Mouse (Mus musculus): Measurements from ENCODE around the gene Asic2. TPM values are rescaled to one million over a fixed set of nuclear protein-coding genes. Genes with fewer than 3 reads are reported as not detected.

The Asic2 gene
- polyA plus RNA-seq, 1 experiment from 2014 or later, result 0.27 TPM

DNA sequence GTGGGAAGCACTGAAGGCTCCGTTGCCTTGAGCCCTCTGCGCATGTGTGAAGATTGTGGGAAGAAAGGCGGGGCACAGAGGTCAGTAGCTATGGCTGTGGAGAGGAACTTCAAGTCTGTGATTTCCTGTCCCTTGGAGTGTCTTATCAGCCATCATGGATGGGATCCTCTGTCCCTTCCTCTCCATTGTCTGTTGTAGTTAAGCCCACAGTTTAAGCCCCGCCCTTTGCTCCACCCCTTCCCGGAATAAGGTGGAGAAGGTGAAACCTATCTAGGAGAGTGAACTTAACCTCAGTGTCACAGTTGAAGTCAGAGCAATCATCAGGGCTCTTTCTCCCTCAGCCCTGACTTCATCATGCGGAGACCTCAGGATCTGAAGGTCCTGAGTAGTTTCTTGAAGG, 347.7 kb downstream of the Asic2 start:
- Histone ChIP-seq H3K4me2 (ENCODE audit: low read depth, low read length) (no peak overlapping the region), H3K36me3 (ENCODE audit: control insufficient read depth, insufficient read depth, low read length) (no peaks in the 10 kb centered on the region), H3K4me1 (ENCODE audit: control insufficient read depth, insufficient read depth, low read length) (no peaks in the 10 kb centered on the region), H3K4me3 (replicated peaks; ENCODE audit: low read length) (no peak overlapping the region), H3K27me3 (ENCODE audit: control insufficient read depth, insufficient read depth, low read length) (no peaks in the 10 kb centered on the region), H3K9me3 (replicated peaks; ENCODE audit: control insufficient read depth, low read length) (no peaks in the 10 kb centered on the region), H3K9ac (ENCODE audit: low read length) (no peak overlapping the region), H3K27ac (ENCODE audit: low read length) (no peak overlapping the region)
- 65% methylated on average over 6 of the region's 6 CpGs for WGBS
- ATAC-seq (ENCODE audit: insufficient read depth, low FRiP score), result no peak

DNA sequence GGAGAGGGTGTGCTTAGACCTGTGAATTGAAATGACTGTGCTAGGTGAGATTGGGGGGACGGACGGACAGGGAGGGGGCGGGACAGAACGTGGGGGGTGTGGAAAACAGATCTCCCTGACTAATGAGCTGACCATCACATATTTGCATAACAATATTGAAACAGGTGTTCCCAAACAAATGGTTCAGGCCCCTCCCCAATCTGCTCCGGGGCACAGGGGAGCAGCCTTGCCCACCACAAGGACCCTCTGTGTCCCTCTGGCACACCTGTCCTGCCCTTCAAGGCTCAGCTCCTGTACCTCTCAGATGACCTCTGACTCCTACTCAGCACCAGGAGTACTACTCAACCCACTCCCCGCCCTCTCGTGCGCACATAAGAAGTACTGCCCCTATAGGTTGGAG, 351.8 kb downstream of the Asic2 start:
- H3K27me3 ChIP-seq (ENCODE audit: control insufficient read depth, insufficient read depth, low read length), result peaks cover 4% of the 10 kb centered on the region; the same call in 1 of the 2 replicates
- no peak for ATAC-seq (ENCODE audit: insufficient read depth, low FRiP score)
- no peaks in the 10 kb centered on the region for H3K36me3 ChIP-seq (ENCODE audit: control insufficient read depth, insufficient read depth, low read length)
- H3K4me1 ChIP-seq (ENCODE audit: control insufficient read depth, insufficient read depth, low read length), result peaks cover 3% of the 10 kb centered on the region; the same call in 1 of the 2 replicates
- H3K9ac ChIP-seq (ENCODE audit: low read length), result no peak overlapping the region
- no peak overlapping the region for H3K4me3 ChIP-seq (replicated peaks; ENCODE audit: low read length)
- no peaks in the 10 kb centered on the region for H3K9me3 ChIP-seq (replicated peaks; ENCODE audit: control insufficient read depth, low read length)
- H3K27ac ChIP-seq (ENCODE audit: low read length), result no peak overlapping the region
- H3K4me2 ChIP-seq (ENCODE audit: low read depth, low read length), result no peak overlapping the region
- whole genome bisulfite sequencing, result 80% methylated on average over 8 of the region's 8 CpGs

DNA sequence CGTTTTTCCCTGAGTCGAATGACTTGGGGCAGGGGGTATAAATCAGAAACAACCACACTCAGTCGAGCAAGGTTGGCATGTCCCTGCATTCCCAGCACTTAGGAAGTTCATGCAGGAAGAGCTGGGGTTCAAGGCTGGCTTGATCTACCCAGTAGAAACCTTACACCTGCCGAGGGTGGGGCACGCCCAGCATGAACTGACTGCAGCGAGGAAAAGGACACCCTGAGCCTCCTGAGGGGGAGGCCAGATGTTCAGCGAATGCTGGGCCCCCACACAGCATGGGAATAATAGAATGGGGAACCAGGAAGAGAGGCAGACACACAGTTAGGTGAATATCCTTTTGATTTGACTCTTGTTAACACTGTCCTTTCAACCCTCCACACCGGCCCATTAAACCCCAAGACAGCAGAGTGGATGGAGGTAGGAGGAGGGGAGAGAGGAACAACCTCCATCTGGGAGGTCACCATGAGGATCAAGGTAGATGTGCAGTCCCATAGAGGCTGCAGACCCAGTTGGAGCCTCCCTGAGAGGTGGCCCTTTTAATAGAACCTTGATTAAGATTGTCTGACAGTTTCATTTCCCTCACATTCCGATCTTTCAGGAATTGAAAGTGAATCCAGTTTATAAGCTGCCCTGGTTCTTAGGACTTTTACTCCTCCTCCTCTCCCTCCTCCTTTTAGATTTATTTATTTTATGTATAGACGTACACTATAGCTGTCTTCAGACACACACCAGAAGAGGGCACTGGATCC, 354.2 kb downstream of the Asic2 start:
- Histone ChIP-seq H3K4me3 (replicated peaks; ENCODE audit: low read length) (peak overlapping the region; percentile 32), H3K4me2 (ENCODE audit: low read depth, low read length) (peak overlapping the region; percentile 59), H3K27ac (ENCODE audit: low read length) (no peak overlapping the region), H3K27me3 (ENCODE audit: control insufficient read depth, insufficient read depth, low read length) (peaks cover 4% of the 10 kb centered on the region; the same call in 1 of the 2 replicates), H3K9ac (ENCODE audit: low read length) (0 out of 2 replicates have a peak overlapping the region, but pooled peaks have one; percentile 26), H3K4me1 (ENCODE audit: control insufficient read depth, insufficient read depth, low read length) (peaks cover 3% of the 10 kb centered on the region; the same call in 1 of the 2 replicates), H3K9me3 (replicated peaks; ENCODE audit: control insufficient read depth, low read length) (no peaks in the 10 kb centered on the region), H3K36me3 (ENCODE audit: control insufficient read depth, insufficient read depth, low read length) (no peaks in the 10 kb centered on the region)
- no peak for ATAC-seq (ENCODE audit: insufficient read depth, low FRiP score)
- 21% methylated on average over 10 of the region's 10 CpGs for WGBS

GRCm38 (mm10) chr11:81612798-81613540, 355.3 kb downstream of the Asic2 start:
- Histone ChIP-seq H3K27ac (ENCODE audit: low read length) (no peak overlapping the region), H3K4me2 (ENCODE audit: low read depth, low read length) (peak overlapping the region; percentile 59), H3K27me3 (ENCODE audit: control insufficient read depth, insufficient read depth, low read length) (peaks cover 4% of the 10 kb centered on the region; the same call in 1 of the 2 replicates), H3K9me3 (replicated peaks; ENCODE audit: control insufficient read depth, low read length) (no peaks in the 10 kb centered on the region), H3K4me3 (replicated peaks; ENCODE audit: low read length) (peak overlapping the region; percentile 41), H3K36me3 (ENCODE audit: control insufficient read depth, insufficient read depth, low read length) (no peaks in the 10 kb centered on the region), H3K9ac (ENCODE audit: low read length) (peak overlapping the region; percentile 54; the same call in 1 of the 2 replicates), H3K4me1 (ENCODE audit: control insufficient read depth, insufficient read depth, low read length) (peaks cover 3% of the 10 kb centered on the region; the same call in 1 of the 2 replicates)
- ATAC-seq (ENCODE audit: insufficient read depth, low FRiP score), result no peak
- 4% methylated on average over 17 of the region's 17 CpGs for WGBS

DNA sequence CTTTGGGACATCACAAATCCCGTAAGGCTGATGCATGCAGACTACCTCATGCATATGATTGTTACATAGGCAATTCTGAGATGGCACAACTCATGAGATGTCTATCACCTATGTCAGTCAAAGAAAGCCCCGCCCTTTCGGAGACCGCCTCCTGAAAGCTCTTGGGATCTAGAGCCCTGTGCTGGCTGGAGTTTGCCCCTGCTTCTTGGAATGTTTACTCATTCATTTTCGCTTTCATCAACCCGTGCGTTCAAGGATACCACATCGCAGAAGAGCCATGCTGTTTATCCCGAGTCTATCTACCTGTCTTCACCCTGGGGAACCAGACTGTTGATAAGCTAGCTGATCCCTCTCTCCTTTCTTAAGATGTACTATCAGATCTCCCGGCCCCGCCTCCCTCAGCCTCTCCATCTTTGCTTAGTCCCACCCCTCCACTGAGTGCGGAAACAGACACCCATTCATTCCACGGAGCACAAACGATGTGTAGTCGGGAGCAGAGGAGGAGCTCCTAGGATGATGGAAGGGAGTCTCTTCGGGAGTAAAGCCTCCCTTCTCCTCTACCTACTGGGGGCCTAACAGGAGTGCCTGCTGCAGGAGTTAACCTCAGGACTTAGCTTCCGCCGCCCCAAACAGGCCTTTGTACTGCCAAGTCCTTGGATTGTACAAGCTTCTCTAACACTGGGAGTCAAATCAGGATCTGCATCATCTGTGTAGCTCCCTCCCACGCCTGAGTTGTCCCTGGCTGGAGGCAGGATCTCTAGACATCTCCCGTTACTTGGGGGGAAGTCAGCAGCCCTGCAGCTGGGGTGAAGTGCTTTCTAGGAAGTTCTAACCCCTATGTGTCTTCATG, 356.1 kb downstream of the Asic2 start:
- 10% methylated on average over 20 of the region's 20 CpGs for WGBS
- Histone ChIP-seq H3K27me3 (ENCODE audit: control insufficient read depth, insufficient read depth, low read length) (peaks cover 4% of the 10 kb centered on the region; the same call in 1 of the 2 replicates), H3K27ac (ENCODE audit: low read length) (no peak overlapping the region), H3K4me3 (replicated peaks; ENCODE audit: low read length) (peak overlapping the region; percentile 41), H3K36me3 (ENCODE audit: control insufficient read depth, insufficient read depth, low read length) (no peaks in the 10 kb centered on the region), H3K4me2 (ENCODE audit: low read depth, low read length) (peak overlapping the region; percentile 56), H3K9ac (ENCODE audit: low read length) (peak overlapping the region; percentile 54; the same call in 1 of the 2 replicates), H3K4me1 (ENCODE audit: control insufficient read depth, insufficient read depth, low read length) (peaks cover 3% of the 10 kb centered on the region; the same call in 1 of the 2 replicates), H3K9me3 (replicated peaks; ENCODE audit: control insufficient read depth, low read length) (no peaks in the 10 kb centered on the region)
- ATAC-seq (ENCODE audit: insufficient read depth, low FRiP score), result peak; percentile 40

- no peak for ATAC-seq (ENCODE audit: insufficient read depth, low FRiP score)
- no peak overlapping the region for H3K4me3 ChIP-seq (replicated peaks; ENCODE audit: low read length)
- WGBS, result 61% methylated on average over 5 of the region's 5 CpGs
- peaks cover 3% of the 10 kb centered on the region; the same call in 1 of the 2 replicates for H3K4me1 ChIP-seq (ENCODE audit: control insufficient read depth, insufficient read depth, low read length)
- H3K9ac ChIP-seq (ENCODE audit: low read length), result no peak overlapping the region
- H3K36me3 ChIP-seq (ENCODE audit: control insufficient read depth, insufficient read depth, low read length), result no peaks in the 10 kb centered on the region
- no peak overlapping the region for H3K27ac ChIP-seq (ENCODE audit: low read length)
- H3K4me2 ChIP-seq (ENCODE audit: low read depth, low read length), result no peak overlapping the region
- H3K27me3 ChIP-seq (ENCODE audit: control insufficient read depth, insufficient read depth, low read length), result peaks cover 4% of the 10 kb centered on the region; the same call in 1 of the 2 replicates
- no peaks in the 10 kb centered on the region for H3K9me3 ChIP-seq (replicated peaks; ENCODE audit: control insufficient read depth, low read length)
These were observed 357.8 kb downstream of the Asic2 start for GRCm38 (mm10) chr11:81610506-81610905.

DNA sequence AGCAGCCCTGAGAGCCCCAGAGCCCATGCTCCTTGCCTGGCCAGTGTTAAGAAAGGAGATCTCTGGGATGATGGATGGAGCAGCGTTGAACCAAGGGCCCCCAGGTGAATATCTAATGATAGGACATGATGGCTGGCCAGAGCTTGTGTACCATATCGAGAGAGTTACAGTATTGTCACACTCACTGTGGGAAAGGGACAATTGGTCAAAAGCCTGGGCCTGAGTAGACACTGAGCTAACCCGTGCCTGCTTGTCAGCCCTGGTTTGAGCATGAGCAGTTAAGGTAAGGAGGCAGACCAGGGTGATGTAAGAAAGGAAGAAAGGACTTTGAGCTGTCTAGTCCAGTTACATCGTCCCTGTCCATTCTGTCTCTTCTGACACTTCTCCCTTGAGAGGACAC, 365.3 kb downstream of the Asic2 start:
- ATAC-seq (ENCODE audit: insufficient read depth, low FRiP score), result no peak
- no peak overlapping the region for H3K4me2 ChIP-seq (ENCODE audit: low read depth, low read length)
- H3K27me3 ChIP-seq (ENCODE audit: control insufficient read depth, insufficient read depth, low read length), result no peaks in the 10 kb centered on the region
- no peaks in the 10 kb centered on the region for H3K4me1 ChIP-seq (ENCODE audit: control insufficient read depth, insufficient read depth, low read length)
- WGBS, result 45% methylated on average over 4 of the region's 4 CpGs
- H3K9ac ChIP-seq (ENCODE audit: low read length), result no peak overlapping the region
- H3K36me3 ChIP-seq (ENCODE audit: control insufficient read depth, insufficient read depth, low read length), result no peaks in the 10 kb centered on the region
- no peak overlapping the region for H3K27ac ChIP-seq (ENCODE audit: low read length)
- H3K9me3 ChIP-seq (replicated peaks; ENCODE audit: control insufficient read depth, low read length), result no peaks in the 10 kb centered on the region
- no peak overlapping the region for H3K4me3 ChIP-seq (replicated peaks; ENCODE audit: low read length)

GRCm38 (mm10) chr11:81601736-81602135, 366.5 kb downstream of the Asic2 start:
- no peaks in the 10 kb centered on the region for H3K9me3 ChIP-seq (replicated peaks; ENCODE audit: control insufficient read depth, low read length)
- no peak overlapping the region for H3K27ac ChIP-seq (ENCODE audit: low read length)
- H3K27me3 ChIP-seq (ENCODE audit: control insufficient read depth, insufficient read depth, low read length), result no peaks in the 10 kb centered on the region
- no peak for ATAC-seq (ENCODE audit: insufficient read depth, low FRiP score)
- no peak overlapping the region for H3K9ac ChIP-seq (ENCODE audit: low read length)
- no peak overlapping the region for H3K4me2 ChIP-seq (ENCODE audit: low read depth, low read length)
- H3K4me1 ChIP-seq (ENCODE audit: control insufficient read depth, insufficient read depth, low read length), result no peaks in the 10 kb centered on the region
- no peak overlapping the region for H3K4me3 ChIP-seq (replicated peaks; ENCODE audit: low read length)
- no peaks in the 10 kb centered on the region for H3K36me3 ChIP-seq (ENCODE audit: control insufficient read depth, insufficient read depth, low read length)
- WGBS, result 94% methylated on average over 5 of the region's 5 CpGs
